Mouse (Mus musculus) hindbrain, embryonic 14.5 days (tissue): ENCODE measurements at regions not wholly inside any gene's neighbourhood (a gene's known extent, or its start where the extent isn't known, plus 50 kb on each side); places are given as distances from the start of the nearest gene placed in this dataset.

Source experiments
- ATAC-seq: fragments of 200-750 bp; cut with Nextera tagmentation; 2 replicates; pipeline ENCODE4 v1.8.0; 2017; ENCODE audit warnings: moderate number of reproducible peaks, mild to moderate bottlenecking, moderate TSS enrichment, moderate library complexity; ENCODE audit not compliant: low FRiP score
- DNase-seq: peaks from one replicate; pipeline ENCODE4 v3.0.0-alpha.2; 2015; ENCODE audit warnings: low spot score
- H3K27ac ChIP-seq: fragments of 300-500 bp; sonication (generic); 2 replicates; pipeline ENCODE4 v1.5.1; 2014; ENCODE audit warnings: mild to moderate bottlenecking, moderate library complexity
- H3K27me3 ChIP-seq: fragments of 300-500 bp; sonication (generic); 2 replicates; pipeline ENCODE4 v1.6.1; 2014; ENCODE audit warnings: mild to moderate bottlenecking, low read length, mixed read lengths; ENCODE audit not compliant: control insufficient read depth, insufficient read depth
- H3K36me3 ChIP-seq: fragments of 300-500 bp; sonication (generic); replicated peaks from 2 replicates; pipeline ENCODE4 v1.6.1; 2014; ENCODE audit not compliant: control insufficient read depth, insufficient read depth
- H3K4me1 ChIP-seq: fragments of 300-500 bp; sonication (generic); replicated peaks from 2 replicates; pipeline ENCODE4 v1.6.1; 2014; ENCODE audit warnings: antibody characterized with exemption, low read length, mixed read lengths; ENCODE audit not compliant: control insufficient read depth, insufficient read depth
- H3K4me2 ChIP-seq: fragments of 300-500 bp; sonication (generic); replicated peaks from 2 replicates; pipeline ENCODE4 v1.6.1; 2014; ENCODE audit warnings: mild to moderate bottlenecking, moderate library complexity
- H3K4me3 ChIP-seq: fragments of 300-500 bp; sonication (generic); replicated peaks from 2 replicates; pipeline ENCODE4 v1.5.1; 2014; ENCODE audit warnings: mild to moderate bottlenecking, low read length
- H3K9ac ChIP-seq: fragments of 300-500 bp; sonication (generic); 2 replicates; pipeline ENCODE4 v1.6.1; 2014
- H3K9me3 ChIP-seq: fragments of 300-500 bp; sonication (generic); 2 replicates; pipeline ENCODE4 v1.6.1; 2016; ENCODE audit warnings: low read length; ENCODE audit not compliant: control insufficient read depth
- WGBS: fragments of 180-500 bp; shearing (Covaris S2); extraction: QIAGEN DNeasy Blood & Tissue Kit; methylation state at CpG from one replicate; pipeline ENCODE4 v1.1.7; 2014; 5-methylcytosine and 5-hydroxymethylcytosine counted together

- Histone ChIP-seq H3K9me3 (peaks cover 5% of the 10 kb centered on the region; the same call in 1 of the 2 replicates), H3K4me3 (no peak overlapping the region), H3K27ac (no peak overlapping the region), H3K27me3 (no peaks in the 10 kb centered on the region), H3K36me3 (no peaks in the 10 kb centered on the region), H3K9ac (no peak overlapping the region), H3K4me1 (no peaks in the 10 kb centered on the region), H3K4me2 (no peak overlapping the region)
- 80% methylated on average over 5 of the region's 5 CpGs for WGBS
- DNase-seq (no peak), ATAC-seq (no peak)
Observed at GRCm38 (mm10) chr8:92506906-92507305, 149.5 kb downstream of the Irx5 start.

DNA sequence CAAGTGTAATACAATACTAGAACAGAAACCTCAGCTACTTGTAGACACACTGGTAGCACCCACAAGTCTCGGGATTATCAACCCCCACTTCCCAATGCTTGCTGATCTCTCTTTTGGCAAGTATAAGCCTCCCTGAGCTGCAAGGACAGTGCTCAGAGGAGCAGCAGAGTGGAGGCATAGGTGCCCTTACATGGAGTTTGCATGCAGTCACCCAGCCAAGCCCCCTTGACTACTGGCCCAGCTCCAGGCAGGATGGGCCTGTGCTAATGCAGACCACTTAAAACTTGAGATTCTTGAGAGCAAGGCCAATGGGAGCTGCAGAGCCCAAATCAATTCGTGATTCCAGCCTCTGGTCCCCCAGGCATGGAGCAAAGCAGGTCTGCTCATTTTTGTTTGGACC lies 158.0 kb downstream of the Irx5 start:
- DNase-seq (no peak), ATAC-seq (no peak)
- Histone ChIP-seq H3K4me3 (no peak overlapping the region), H3K27me3 (no peaks in the 10 kb centered on the region), H3K9me3 (peaks cover 5% of the 10 kb centered on the region; the same call in 1 of the 2 replicates), H3K4me1 (no peaks in the 10 kb centered on the region), H3K4me2 (no peak overlapping the region), H3K9ac (no peak overlapping the region), H3K27ac (no peak overlapping the region), H3K36me3 (no peaks in the 10 kb centered on the region)
- WGBS, result 81% methylated on average over 2 of the region's 2 CpGs

GRCm38 (mm10) chr8:92518031-92518430 lies 156.1 kb upstream of the Irx6 start:
- no peak overlapping the region for H3K9ac ChIP-seq
- ATAC-seq, result no peak
- H3K4me3 ChIP-seq, result no peak overlapping the region
- WGBS, result 91% methylated on average over 8 of the region's 8 CpGs
- no peaks in the 10 kb centered on the region for H3K9me3 ChIP-seq
- H3K27me3 ChIP-seq, result no peaks in the 10 kb centered on the region
- no peak overlapping the region for H3K4me2 ChIP-seq
- H3K4me1 ChIP-seq, result no peaks in the 10 kb centered on the region
- no peak overlapping the region for H3K27ac ChIP-seq
- DNase-seq, result no peak
- H3K36me3 ChIP-seq, result no peaks in the 10 kb centered on the region

- Histone ChIP-seq H3K9me3 (no peaks in the 10 kb centered on the region), H3K4me3 (no peak overlapping the region), H3K4me2 (no peak overlapping the region), H3K27me3 (no peaks in the 10 kb centered on the region), H3K36me3 (no peaks in the 10 kb centered on the region), H3K4me1 (no peaks in the 10 kb centered on the region), H3K27ac (no peak overlapping the region), H3K9ac (no peak overlapping the region)
- no peak for DNase-seq
- no peak for ATAC-seq
- 89% methylated on average over 3 of the region's 3 CpGs for WGBS
Observed at GRCm38 (mm10) chr8:92518486-92518885, 155.6 kb upstream of the Irx6 start.

DNA sequence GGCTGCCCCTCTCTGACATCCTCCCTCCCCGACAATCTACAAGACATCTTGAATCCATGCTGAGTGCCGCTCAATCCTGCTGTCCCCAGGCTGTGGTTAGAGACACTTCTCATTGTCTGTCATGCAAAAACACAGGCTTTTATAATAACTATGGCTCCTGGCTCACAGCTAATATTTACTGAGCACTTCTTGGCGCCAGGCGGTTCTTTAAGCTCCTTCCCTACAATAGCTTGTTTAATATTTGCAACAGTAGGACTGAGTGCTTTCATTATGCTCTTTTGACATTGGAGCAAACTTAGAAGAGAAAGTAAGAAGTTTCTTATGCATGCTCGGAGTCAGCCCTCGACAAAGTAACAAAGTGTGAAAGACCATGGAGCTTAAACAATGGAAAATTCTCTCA lies 151.6 kb upstream of the Irx6 start:
- Histone ChIP-seq H3K4me3 (no peak overlapping the region), H3K9ac (no peak overlapping the region), H3K4me1 (no peaks in the 10 kb centered on the region), H3K27me3 (no peaks in the 10 kb centered on the region; the same call in 1 of the 2 replicates), H3K4me2 (no peak overlapping the region), H3K27ac (no peak overlapping the region), H3K9me3 (no peaks in the 10 kb centered on the region), H3K36me3 (no peaks in the 10 kb centered on the region)
- DNase-seq (no peak), ATAC-seq (no peak)
- WGBS, result 73% methylated on average over 6 of the region's 6 CpGs

DNA sequence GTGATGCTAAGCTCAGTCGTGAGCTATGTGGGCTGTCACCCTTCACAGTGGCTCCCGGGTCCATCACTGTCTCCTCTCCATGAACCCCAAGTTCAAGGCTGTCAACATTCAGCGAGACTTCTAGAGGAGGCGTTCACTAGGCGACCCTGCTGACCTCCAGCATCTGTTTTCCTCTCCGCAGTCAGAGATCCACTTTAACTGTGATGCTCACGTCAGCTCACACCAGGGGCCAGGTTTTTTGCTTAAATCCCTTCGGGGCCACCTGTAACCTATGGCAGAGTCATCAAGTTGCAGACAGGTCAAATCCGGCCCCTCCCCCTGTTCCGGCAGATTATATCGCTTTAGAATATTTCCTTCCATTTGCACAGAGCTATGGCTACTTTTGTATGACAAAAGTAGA lies 144.3 kb upstream of the Irx6 start:
- Histone ChIP-seq H3K4me1 (no peaks in the 10 kb centered on the region), H3K4me2 (no peak overlapping the region), H3K9me3 (no peaks in the 10 kb centered on the region), H3K27ac (no peak overlapping the region), H3K27me3 (no peaks in the 10 kb centered on the region; the same call in 1 of the 2 replicates), H3K9ac (no peak overlapping the region), H3K36me3 (no peaks in the 10 kb centered on the region), H3K4me3 (no peak overlapping the region)
- ATAC-seq (no peak), DNase-seq (no peak)
- 69% methylated on average over 11 of the region's 11 CpGs for WGBS

DNA sequence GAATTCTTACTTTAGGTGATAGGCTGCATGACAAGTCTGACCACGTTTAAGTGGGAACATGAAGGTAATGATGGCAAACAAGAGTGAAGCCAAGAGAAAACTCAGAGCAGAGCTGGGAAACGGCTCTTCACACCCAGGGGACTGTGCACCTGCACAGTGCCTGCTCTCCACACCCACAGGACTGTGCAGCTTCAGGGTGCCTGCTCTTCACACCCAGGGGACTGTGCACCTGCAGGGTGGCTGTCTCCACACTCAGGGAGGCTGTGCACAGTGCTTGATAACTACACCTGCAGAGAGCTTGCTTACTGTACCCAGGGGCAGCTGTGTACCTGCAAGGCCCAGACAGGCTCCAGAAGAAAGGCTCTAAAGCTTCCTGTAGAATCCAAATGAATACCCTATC lies 133.5 kb upstream of the Irx6 start:
- Histone ChIP-seq H3K4me3 (no peak overlapping the region), H3K36me3 (no peaks in the 10 kb centered on the region), H3K9me3 (no peaks in the 10 kb centered on the region), H3K27ac (no peak overlapping the region), H3K4me2 (no peak overlapping the region), H3K4me1 (peaks cover 6% of the 10 kb centered on the region; the same call in 1 of the 2 replicates), H3K27me3 (no peaks in the 10 kb centered on the region), H3K9ac (no peak overlapping the region)
- 62% methylated on average over 2 of the region's 2 CpGs for WGBS
- ATAC-seq (no peak), DNase-seq (no peak)

DNA sequence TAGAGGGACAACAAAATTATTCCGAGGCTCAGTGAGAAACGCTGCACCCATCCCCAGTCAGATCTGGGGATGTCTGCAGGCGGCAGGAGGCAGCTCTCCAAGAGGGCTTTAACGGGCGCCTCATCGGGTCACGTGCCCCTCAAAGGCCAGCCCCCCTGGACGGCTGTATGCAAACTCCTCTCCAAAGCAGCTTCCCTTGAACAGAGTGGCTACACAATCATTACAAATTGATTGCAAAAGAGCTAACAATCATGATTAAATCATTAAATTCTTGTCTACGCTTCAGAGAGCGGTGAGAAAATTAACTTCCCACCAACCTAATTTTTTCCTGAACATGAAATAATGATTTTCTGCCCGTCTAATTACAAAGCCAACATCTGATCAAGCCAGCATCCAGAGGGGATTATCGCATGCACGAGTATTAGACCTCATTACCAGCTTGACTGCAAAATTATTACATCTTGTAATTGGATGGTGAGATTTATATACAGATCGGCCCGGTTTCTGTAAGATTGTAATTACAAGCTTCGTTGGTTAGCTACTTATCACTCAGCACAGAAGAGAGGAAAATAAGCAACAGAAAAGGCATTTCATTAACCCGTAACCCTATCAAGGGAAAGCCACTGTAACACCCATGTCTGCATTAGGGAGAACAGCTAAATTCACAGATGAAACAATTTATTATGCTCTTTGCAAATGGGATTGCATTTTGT lies 128.6 kb upstream of the Irx6 start:
- Histone ChIP-seq H3K27ac (peak overlapping the region; percentile 11), H3K4me1 (peaks cover 14% of the 10 kb centered on the region; the same call in 1 of the 2 replicates), H3K27me3 (peaks cover 9% of the 10 kb centered on the region; the same call in 1 of the 2 replicates), H3K4me3 (no peak overlapping the region), H3K4me2 (peak overlapping the region; percentile 23), H3K9ac (no peak overlapping the region), H3K36me3 (no peaks in the 10 kb centered on the region), H3K9me3 (no peaks in the 10 kb centered on the region)
- peak; percentile 89 for ATAC-seq
- peak; percentile 65 for DNase-seq
- WGBS, result 20% methylated on average over 17 of the region's 17 CpGs

GRCm38 (mm10) chr8:92555140-92555539 lies 118.9 kb upstream of the Irx6 start:
- ATAC-seq (no peak), DNase-seq (no peak)
- 45% methylated on average over 12 of the region's 12 CpGs for WGBS

More at GRCm38 (mm10) chr8:92555140-92555539, 118.9 kb upstream of the Irx6 start:
- H3K36me3 ChIP-seq, result no peaks in the 10 kb centered on the region
- H3K9me3 ChIP-seq, result no peaks in the 10 kb centered on the region
- H3K27me3 ChIP-seq, result no peaks in the 10 kb centered on the region
- no peak overlapping the region for H3K9ac ChIP-seq
- no peak overlapping the region for H3K27ac ChIP-seq
- H3K4me1 ChIP-seq, result 0 out of 2 replicates have a peak, but pooled peaks cover 5% of the 10 kb centered on the region
- H3K4me2 ChIP-seq, result no peak overlapping the region
- no peak overlapping the region for H3K4me3 ChIP-seq
